Mouse (Mus musculus): Measurements from ENCODE around the gene Adcyap1r1.
A peak's percentile ranks its signal among the peaks of the same experiment; 100 is the strongest.

Adcyap1r1 gene

DNA sequence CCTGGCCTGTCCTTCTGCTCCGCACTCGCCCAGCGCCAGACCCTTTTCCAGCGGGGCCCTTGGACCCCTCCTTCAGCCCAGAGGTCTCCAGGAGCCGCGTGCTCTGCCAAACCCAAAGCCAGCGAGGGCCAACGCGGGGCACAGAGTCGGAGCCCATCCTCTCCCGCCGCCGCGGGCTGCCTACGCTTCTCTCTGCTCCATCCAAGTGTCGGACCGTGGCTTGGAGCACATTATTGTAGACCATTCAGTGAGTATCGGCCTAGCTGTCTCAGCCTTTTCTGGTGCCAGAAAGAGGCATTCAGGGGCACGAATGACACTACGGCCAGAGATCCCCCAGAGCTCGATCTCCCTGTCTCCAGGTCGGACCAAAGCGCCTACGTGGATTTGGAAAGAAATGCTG, 603 bp downstream of the Adcyap1r1 start:
- no peak for DNase-seq

DNA sequence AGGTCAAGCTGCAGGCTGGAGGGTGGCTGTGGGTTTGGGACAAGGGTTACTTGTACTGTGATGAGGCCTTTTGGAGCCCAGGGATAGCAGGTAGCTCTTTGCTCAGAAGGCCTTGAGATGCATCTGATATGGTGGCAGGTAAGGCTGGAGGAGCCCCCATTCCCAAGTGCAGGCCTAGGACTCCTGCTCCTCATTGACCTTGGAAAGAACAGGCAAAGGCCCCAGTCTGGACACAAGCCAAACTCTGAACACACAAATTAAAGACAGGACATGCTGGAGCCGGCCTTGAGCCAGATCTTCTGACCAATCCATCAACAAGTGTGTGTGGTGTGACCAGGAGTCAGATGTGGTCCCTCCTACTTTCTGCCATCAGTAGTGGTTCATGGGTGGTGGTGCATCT, 1.8 kb downstream of the Adcyap1r1 start:
- DNase-seq = no peak

DNA sequence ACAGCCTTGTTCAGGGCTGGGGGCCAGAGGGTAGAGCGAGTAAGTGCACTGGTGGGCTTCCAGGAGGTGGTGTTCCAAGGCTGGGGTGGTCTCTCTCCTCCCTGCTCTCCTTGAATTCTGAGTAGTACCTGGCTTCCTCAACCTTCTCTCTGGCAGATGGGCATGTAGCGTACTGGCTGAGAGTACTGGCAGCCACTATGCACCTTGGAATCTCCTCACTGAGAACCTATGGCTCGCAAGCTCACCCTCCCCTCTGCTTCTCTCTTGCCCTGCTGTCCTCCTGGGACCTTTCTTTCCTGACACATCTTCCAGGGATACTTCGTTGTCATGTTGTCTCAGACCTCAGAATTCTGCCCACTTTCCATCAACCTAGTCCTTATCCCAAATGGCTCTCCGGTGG, 3.9 kb downstream of the Adcyap1r1 start:
- DNase-seq = no peak

DNA sequence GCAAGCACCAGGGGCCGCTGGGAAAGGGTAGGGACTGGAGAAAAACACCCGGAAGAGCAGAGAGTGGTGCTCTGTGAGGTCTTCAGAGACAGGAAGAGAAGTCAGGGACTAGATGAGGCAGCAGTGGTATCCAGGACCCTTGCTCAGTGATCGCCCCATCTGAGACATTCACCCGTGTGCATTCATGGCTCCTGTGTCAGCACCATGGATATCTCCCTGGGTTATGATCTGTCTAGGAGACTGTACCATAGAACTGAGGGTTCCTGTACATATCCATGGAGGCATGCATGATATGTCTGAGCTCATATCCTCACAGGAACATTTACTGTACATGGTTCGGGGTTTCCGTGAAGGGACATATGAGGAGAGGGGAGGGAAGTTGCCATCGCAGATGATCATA, 5.9 kb downstream of the Adcyap1r1 start:
- DNase-seq = no peak

- no peak for DNase-seq
Observed at GRCm38 (mm10) chr6:55458156-55458555, 6.4 kb downstream of the Adcyap1r1 start.

DNA sequence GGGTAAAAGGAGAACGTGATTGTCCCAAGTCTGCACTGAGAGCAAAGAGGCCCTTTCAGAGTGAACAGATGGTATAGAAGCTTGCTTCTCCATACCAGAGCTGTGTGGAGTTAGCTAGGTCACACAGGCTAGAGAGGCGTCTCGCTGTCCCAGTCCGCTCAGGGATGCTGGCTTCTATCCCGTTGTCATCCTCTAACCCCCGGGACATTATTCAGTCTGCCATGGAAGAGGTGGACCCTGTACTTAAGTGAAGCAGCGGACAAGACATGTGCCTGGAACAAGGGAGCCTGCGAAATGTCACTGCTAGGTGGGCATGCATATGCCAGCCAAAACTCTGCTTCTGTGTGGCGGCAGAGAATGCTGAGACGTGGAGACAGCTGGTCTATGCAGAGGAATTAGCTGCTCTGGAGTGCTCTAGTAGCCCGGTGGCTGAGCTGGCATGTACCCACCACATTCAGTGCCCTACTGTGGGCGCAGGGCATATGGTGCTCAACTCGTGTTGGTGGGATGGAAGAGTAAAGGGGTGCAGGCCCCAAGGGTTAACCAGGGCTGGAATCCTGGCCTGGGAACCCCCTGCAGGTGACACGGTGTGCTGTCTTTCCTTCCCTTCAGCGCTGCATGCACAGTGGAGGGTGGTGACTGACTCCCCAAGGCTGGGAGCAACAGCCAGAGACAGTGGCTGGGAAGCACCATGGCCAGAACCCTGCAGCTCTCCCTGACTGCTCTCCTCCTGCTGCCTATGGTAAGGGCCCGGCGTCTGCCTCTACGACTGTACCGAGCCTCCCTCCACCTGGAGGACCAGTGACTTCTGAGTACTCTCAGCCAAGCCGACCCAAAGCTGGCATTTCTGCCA, 8.0 kb downstream of the Adcyap1r1 start:
- DNase-seq = no peak

GRCm38 (mm10) chr6:55461141-55461540, 9.4 kb downstream of the Adcyap1r1 start:
- peak; percentile 2 to 5 for DNase-seq

GRCm38 (mm10) chr6:55461678-55462077, 9.9 kb downstream of the Adcyap1r1 start:
- no peak for DNase-seq

- DNase-seq = no peak
Observed at GRCm38 (mm10) chr6:55462394-55462793, 10.6 kb downstream of the Adcyap1r1 start.

DNA sequence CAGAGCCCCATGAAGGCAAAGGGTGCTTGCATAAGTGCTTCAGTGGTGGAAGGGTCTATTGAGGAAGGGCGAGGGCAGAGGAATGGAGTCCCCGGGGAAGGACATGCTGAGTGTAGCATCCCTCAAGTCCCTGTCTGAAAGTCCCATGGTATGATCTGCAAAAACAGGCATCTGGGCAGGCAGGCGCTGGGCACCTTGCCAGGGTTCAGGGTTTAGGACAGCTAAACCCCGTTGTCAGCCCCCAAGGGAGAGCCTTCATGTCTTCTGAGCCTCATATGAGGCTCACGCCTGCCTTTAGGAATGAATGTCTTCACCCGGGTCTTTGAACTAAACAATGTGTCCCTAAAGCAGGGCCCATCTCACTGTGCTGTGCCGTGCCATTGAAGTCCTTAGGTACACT, 12.2 kb downstream of the Adcyap1r1 start:
- no peak for DNase-seq

DNA sequence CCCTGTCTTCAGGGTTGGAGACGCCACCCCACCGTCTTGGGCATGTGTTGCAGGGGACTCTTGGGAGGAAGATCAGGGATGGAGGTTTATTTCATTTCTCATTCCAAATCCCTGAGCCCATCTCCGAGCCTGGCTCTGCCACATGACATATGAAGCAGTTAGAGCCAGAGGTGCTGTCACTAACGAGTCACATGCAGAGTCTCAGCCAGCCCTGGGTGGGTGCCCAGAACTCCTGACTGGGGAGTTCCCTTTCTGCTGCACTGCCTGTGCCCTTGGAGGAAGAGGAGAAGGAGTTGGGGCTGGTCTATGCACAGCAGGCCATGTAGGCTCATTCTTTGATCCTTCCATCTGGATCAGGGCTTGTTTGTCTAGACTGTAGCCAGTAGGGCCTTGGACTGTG, 13.5 kb downstream of the Adcyap1r1 start:
- DNase-seq = no peak

DNA sequence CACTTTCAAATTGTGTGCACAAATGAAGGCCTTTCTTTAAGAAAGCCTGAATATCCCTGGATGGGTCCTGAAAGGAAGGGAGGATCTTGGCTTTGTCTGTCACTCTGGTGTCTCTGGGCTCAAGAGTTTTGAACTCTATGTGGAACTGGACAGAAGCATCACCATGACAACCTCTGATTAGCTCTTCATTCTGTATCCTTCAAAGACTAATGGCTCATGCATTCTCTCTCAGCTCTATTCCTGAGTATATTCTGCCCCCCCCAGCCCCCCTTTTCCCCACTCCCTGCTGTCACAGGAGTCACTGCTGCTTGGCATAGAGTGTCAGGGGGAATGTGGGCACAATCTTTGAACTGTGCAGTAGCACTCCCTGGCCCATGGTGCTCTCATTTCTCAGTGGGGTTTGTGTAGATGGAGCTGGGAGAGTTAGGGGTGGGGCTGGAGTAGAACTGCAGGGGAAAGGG, 14.6 kb downstream of the Adcyap1r1 start:
- no peak for DNase-seq

GRCm38 (mm10) chr6:55470691-55471090, 18.9 kb downstream of the Adcyap1r1 start:
- no peak for DNase-seq

- DNase-seq = no peak
Observed at GRCm38 (mm10) chr6:55472381-55472780, 20.6 kb downstream of the Adcyap1r1 start.

GRCm38 (mm10) chr6:55480988-55481387, 29.2 kb downstream of the Adcyap1r1 start:
- DNase-seq = no peak

DNA sequence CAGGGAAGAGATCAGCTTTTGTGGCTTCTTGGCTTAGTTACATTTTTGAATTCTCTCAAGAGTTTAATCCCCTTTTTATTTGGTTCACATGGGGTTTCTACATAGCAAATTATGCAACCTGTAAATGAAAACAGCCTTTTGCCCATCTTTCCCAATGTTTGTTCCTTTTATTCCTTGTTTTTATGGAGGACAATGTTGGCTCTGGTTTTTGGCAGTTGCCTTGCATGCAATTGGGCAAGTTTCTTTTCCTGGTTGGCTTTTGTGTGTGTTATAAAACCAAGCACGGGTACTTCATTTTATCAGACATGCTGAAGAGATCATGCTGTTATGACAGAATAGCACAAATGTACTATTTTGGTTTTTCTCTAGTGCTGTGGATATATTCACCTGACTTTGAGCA, 30.7 kb downstream of the Adcyap1r1 start:
- DNase-seq = no peak

GRCm38 (mm10) chr6:55483360-55483759, 31.6 kb downstream of the Adcyap1r1 start:
- no peak for DNase-seq

DNA sequence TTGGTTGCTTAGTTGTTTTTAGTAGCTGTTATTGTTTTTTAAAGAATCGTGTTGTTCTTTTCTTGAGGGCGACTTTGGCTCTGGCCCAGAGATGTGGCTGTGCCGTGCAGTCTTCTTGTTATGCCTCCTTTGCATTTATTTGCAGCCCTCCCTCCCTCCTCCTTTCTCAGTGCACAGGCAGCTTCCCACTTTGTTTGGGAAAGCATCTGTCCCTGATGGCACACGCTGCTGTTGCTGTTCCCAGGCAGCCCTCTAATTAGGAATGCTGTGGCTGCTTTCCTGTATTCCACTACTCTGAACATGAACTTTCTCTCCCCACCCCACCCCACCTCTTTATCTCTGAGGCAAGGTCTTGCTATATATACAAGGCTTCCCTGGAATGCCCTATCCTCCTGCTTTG, 32.4 kb downstream of the Adcyap1r1 start:
- DNase-seq = no peak

DNA sequence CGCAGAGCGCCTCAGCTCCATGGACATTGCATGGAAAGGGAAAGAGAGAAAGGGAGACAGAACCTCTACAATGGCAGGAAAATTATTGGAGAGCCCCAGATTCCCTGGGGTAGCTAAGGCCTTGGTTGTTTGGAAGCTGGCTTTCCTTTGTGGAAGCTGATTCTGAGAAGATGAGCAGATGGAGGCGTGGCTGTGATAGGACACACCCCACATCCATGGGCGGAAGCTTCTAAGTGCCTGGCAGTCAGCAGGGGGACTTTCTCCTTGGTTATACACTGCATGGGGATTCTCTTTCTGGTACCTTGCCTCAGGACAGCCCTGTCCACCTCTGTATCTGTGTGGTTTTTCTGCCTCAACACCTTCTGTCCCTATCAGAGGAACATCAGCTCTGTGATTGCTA, 33.4 kb downstream of the Adcyap1r1 start:
- no peak for DNase-seq

GRCm38 (mm10) chr6:55487726-55488125, 35.9 kb downstream of the Adcyap1r1 start:
- DNase-seq = no peak

GRCm38 (mm10) chr6:55496201-55496600, 44.4 kb downstream of the Adcyap1r1 start:
- DNase-seq = no peak

- DNase-seq = no peak
Observed at GRCm38 (mm10) chr6:55498753-55499152, 47.0 kb downstream of the Adcyap1r1 start.

GRCm38 (mm10) chr6:55501061-55501460, 49.3 kb downstream of the Adcyap1r1 start:
- DNase-seq = no peak

DNA sequence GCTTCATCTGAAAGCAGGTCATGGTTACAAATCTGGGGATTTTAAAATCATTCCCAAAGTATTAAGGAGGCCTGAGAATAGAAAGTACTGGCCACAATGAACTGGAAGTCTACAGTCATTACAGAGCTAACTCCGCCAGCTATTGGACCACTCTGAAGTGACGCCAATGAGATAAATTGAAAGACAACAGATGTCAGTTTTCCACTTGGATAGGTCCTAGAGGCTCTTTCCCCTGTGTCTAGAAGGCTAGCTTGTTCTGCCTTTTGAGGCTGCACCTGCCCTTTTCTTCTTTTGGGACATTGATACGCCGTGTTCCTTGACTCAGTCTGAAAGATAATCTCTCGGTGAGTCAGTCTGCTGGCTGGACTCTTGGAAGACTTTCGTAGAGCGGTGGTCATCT, 50.5 kb downstream of the Adcyap1r1 start:
- no peak for DNase-seq
